Mouse (Mus musculus) testis, postnatal 14 days (tissue): ENCODE measurements around the gene Fam189a1.

Experiments used
- DNase-seq: peaks from one replicate; pipeline ENCODE4 v3.0.0; 2021; ENCODE audit warnings: low spot score

Fam189a1 gene

DNA sequence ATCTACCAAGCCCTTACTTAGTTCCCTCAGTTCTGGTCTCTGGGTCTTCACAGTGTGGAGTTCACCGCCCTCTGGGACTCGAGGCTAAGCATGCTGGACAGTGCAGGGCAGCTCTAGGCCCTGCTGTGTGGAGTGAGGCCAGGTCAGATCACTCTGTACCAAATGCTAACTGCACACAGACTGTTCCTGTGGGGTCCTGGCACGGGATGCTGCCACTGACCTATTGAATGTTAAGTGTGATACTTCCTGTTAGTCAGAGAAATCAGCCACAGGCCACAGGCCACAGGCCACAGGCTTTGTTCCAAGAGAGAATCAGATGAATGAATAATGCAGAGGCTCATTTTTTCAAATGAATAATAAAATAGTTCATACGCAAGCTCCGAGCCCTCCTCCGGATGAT, 112.1 kb downstream of the Fam189a1 start:
- DNase-seq = peak; percentile 65

DNA sequence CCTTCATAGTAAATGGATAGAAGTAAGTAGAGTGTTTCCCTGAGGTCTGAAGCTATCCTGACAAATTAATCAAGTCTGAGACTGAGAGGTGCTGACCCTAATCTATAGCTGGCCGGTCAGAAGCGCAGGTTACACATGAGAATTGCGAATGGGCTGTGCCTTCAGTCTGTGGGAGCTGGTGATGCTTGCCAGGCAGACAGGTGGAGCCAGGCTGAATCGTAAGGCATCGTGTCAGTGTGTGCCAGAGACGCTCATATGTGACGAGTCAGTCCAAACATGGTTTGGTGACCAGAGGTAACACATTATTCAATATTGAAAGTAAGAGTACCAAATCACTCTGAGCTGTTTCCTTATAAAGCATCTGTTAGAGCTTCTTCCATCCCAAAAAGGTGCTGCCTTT, 115.3 kb downstream of the Fam189a1 start:
- no peak for DNase-seq

DNA sequence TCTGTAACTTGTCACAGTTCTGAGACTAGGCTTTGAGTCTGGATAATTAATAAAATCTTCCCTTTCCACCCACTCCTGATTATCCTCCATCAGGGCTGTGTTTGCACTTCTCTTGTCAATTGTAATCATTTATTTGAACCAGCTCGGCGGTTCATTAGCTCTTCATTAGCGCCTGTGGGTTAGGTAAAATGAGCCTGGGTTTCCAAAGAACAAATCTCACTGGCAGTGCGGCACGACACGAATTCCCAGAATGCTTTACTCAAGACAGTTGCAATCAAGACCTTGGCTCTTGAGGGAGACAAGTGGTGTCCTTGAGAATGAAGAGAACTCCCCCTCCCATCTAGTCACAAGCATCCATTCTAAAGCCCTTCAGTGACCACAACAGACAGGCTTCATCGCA, 124.6 kb downstream of the Fam189a1 start:
- no peak for DNase-seq

DNA sequence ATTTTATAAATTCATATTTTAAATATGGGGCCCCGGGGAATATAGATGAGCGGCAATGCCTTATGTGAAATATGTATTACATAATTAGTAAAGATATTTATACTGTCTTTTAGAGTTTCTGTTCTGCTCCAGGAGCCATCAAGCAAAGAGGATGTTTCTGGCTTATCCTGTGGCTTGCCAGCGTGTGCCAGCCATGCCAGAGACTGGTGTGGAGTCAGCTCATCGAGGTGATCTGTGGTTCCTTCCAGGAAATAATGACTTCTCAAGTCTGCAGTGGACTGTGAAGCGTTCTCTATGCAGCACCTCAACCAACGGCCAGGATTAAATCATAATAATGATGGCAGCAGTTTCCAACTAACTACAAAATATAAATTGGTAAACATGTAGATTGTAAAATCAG, 125.2 kb downstream of the Fam189a1 start:
- DNase-seq = no peak

DNA sequence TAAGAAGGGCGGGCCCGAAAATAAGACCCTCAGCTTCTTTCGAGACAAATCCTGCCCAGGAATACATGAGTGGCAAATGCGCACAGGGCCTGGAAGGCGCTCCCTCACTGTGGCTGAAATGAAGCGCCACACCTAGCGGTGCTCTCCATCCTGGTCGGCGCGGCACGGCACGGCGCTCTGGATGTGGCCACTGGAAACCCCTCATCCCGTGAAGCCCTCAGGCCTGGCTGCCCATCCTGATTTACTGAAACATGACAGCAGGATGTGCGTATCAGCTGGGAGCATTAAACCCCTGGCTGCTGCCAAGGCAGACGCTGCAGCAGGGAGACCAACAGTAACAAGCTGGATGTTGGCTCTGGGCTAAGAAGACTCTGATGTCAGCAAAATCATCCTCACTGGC, 126.4 kb downstream of the Fam189a1 start:
- DNase-seq = no peak

DNA sequence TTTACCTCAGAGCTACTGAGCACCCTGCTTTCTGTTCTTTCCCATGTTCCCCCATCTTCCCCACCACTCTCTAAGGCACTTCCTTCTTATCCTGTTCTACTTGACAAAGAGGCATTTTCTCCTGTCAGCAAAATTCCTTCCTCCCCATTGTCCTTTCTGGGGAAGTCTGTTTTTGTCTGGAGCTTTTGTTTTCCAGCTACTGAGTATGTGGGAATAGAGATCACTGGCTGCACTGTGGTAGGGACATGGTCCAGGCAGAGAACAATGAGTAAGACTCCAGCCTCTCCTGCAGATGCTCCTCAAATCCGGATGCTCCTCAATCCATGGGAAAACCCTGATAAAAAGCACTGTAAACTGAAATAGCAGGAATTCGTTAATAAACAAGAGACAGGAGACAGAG, 135.1 kb downstream of the Fam189a1 start:
- DNase-seq = no peak

DNA sequence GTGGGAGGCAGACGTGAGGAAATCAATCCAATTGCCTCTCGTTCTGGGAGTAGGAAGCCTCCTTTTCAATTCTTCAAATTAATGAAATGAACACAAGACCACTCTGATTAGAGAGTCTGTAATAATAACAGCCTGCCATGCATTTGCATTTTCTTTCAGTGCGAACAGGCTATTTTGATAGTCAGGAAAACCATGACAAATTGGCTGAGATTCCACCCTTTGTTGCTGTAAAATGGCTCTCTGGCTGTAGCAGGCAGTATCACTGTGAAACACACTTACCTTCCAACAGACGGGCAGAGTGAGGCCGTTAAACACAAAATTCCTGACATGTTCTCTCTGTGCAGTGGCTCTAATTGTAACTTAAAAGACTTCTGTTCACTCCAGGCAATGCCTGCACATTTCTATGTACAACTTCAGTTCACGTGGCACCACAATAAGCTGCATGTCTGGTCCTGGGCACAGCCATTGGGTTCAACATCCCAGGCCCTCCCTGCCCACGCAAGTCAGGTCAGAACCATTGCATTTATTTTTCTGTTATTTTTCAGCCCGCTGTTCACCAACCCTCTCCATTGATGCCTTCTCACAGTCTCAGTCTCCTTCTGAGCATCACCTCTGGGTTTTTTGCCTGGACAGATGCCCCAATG, 138.2 kb downstream of the Fam189a1 start:
- DNase-seq = no peak

DNA sequence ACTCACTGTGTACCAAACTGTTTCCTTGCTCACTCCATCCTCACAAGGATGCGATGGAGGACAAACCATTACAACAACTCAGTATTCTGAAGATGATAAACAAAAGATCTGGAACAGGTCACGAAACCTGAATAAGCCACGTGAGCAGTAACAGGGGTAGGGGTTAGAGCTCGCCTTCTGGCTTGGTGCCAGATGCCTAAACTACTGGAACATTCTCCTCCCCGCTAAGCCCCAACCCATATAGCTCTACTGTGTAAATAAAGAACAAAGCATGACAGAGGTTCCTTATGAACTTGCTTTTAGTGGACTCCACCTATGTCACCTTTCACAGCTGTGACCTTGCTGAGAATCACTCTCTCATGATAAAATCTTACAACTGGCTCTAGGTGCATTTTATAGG, 139.0 kb downstream of the Fam189a1 start:
- no peak for DNase-seq

DNA sequence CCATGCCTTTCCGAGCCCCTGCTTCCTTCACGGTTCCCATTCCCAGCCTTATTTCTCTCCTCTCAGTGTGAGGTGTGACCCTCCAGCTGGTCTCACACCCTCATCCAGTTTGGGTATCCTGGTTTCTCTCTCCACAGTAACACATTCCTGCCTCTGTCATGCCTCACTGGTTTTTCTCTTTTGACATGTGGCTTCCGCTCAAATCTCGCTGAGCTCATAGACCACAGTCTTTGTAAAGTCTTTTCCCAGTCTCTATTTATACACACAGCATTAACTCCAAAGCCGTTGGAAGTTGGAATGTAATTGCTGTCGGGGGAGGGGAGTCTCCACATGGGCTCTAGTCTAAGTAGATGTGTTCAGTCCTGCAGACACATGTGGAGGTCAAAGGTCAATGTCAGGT, 145.2 kb downstream of the Fam189a1 start:
- DNase-seq = no peak

DNA sequence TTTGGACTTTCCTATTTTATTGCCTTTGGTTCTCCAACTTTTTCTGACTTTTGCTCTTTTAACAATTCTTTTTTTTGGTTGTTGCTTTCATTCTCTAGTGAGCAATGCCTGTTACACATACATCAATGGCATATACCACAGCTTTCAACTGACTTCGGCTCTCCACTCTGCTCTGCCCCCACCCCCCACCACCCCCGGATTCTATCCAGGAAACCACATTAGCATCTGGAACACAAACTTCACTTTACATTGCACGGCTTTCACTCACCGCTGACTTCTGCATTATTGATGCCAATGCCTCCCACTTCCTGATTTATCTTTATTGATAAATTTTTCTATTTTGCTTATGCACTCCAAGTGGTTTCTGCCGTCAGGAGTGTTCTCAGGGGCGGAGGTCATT, 146.1 kb downstream of the Fam189a1 start:
- no peak for DNase-seq

DNA sequence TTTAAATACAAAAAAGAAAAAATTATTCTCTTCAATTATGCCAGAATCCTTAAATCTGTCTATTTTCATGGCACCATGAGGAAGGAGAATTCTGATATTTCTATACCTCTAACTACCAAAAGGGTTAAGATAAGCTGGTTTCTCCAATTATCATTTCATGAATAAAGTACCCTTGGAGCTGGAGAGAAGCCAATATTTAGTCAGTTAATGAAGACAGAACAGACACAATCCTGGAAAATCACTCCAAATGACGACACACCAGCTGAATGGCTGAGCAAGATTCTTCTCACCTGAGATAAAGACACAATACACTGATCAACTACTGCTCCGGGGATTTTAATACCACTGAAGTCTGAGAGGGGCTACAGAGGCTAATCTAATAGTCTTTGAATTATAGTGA, 150.6 kb downstream of the Fam189a1 start:
- DNase-seq = no peak

DNA sequence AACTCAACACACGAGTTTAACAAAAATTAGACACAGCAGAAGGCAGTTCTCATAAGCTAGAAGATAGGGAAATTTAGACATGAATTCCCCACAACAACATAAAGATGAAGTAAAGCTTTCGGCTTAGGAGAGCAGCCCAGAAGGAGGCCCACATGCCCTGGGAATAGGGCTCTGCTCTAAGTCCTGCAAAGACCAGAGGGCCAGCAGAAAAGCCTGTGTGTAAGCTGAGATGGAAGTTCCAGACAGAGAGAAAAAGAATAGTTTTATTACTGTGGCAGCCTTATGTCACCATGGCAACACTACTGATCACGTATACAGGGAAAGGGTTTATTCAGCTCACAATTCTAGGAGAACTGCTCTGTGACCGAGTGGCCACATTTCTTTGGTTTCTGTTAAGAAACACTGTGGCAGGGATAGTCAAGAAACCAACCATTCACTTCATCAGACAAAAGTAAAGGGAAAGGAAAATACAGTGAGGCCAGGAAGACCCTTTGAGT, 156.6 kb downstream of the Fam189a1 start:
- DNase-seq = no peak

DNA sequence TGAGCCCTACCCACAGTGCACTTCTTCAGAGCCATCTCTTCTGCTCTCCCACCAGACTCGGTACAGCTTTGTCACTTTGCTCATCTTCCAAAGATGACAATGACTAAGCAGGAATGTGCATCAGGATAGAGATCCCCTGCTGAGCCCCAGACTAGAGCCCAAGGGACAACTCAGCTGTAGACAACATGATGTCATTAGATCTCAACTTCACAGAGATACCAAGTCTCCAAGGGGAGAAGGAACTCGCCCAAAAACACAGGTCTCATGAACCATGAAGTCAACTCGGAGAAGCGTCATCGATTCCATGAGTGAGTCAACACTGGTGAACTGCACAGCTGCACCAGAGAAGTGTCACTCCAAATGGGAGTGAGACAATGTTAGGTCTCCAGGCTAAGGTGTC, 158.6 kb downstream of the Fam189a1 start:
- no peak for DNase-seq

DNA sequence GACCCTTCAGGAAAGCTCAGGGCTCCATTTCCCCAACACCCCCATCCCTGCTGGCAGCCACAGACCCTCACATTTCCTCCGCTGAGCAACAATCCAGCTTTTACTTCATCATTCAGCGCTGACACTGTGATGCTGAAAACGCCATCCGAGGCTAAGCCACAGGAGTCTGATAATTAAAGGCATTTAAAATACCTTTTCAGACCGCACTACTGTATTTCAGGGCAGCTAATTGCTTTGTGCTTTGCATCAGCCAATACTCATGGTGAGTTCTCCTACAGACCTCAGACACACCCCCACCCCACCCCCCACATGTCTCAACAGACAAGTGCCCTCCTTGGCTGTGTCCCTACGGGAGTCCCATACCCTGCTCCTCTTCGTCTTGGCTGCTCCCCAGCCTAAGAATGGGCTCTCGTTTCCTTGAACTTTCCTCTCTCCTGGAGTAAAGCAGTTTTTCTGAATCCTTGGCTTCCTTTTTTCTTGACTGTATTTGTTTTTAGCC, 160.4 kb downstream of the Fam189a1 start:
- DNase-seq = no peak

DNA sequence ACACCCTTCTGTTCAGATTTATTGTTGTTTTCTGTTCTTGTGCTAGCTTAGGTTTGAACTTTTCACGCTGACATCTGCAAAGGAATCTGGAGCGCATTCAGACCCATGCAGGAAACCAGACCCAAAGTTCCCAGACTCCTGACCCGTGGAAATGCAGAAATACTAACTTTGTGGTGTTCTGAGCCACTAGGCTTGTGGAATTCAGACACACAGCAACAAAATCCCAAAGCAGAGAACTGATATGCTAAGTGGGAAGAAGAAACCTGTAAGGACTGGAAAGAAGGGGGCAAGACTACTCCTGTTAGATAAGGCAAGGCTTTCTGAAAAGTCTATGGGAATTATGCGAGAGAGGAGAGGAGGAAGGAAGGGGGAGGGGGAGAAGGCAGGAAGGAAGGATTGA, 167.0 kb downstream of the Fam189a1 start:
- DNase-seq = no peak

DNA sequence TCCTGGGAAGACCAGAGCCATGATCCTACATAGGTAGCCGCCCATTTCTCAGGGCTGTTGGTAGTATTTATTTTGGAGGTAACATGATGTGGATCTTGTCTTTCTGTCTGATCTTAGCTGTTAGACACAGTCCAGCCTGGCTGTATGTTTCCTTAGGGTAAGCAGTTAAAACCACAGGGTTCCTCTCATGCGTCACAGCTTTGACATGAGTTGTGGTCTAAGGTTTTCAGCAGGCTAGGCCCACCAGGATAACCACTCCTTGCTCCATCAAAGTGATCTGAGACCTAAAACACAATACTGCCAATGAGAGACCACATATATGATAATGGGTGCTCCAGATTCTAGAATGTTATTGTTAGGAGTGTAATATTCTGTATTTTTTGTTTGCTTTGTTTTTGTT, 168.4 kb downstream of the Fam189a1 start:
- DNase-seq = no peak

DNA sequence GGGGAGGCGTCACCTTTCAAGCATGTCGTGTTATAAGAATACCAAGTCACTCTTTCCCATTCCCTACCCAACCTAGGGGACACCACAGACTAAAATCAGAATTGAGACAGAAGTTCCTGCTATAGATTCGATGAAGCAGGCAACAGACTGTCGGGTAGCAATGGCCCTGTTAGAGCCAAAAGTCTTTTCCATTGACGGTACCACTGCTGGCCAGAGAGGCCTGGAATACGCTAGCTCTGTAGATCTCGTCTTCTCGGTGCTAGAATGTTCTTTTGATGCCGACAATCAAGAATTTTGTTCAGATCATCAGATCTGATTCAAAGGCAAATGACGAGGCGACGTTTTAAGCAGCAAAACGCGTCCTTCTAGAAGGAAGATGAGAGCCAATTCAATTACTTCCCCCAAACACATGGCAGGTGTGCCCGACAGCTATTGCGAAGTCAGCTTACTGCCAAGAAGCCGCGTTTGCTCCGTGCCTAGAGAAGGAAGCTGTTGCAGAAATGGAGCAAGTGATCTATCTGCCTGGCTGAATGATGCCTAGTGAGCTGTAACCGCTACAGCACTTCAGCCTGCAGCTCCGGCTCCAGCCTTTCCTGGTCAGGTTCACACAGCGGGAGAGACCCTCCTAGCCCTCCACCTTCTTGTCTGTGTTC, 171.8 kb downstream of the Fam189a1 start:
- DNase-seq = no peak

DNA sequence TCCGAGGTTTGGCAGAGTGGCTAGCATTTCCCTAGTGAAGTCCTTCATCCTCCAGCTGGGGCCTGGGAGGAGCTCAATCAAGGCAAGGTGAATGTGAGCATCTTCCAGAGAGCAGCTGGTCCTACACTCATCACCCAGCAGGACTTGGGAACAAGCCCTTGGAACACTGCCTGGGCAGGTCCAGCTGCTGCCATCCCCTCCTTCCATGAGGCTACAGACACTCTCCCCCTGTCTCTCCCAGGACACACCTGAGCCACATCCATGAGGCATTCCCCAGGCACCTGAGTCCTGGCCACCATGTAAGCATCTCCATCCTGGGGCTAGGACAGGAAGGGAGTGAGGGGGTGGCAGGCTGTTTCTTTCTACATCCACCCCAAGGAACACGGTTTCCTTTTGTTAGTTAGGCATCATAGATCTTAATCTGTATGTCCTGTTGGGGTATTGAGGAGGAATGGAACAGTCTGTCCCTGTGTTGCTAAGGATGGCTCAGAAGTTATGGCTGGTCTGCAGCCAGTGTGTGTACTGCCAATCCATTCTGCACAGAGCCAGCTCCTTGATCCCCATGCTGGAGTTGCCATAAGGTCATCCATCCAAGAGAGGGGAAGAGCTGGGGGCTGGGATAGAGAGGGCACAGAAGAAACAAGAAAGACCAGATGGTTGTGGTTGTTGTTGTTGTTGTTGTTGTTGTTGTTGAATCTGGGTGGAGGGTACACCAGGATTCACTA, 174.7 kb downstream of the Fam189a1 start:
- no peak for DNase-seq

DNA sequence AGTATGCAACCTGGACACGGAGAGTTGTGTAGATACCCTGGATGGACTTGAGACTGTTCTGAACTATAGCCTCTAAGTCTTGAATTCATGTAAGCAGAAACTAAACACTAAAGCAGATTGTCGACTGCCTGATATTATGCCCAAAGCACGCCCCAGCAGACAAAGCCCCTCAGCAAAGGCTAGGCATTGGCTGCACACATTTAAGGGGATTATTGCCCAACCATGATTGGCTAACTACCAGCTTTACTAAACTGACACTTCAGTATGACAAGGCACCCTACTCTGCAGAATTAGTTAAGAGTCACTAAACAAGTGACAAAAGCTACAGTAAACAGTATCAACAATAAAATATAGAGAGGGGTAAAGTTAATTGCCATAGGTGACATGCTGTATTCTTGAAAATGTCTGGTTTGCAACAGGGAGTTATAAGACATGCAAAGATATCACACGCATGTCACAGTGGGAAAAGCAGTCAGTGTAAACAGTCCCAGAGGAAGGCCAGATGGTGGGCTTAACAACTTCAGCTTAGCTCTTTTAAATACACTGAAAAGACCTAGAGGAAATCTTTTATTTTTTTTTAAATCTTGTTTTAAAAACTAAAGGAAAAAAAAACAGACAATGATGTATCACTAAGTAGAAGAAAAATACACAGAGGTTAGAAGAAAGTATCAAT, 182.6 kb downstream of the Fam189a1 start:
- no peak for DNase-seq

DNA sequence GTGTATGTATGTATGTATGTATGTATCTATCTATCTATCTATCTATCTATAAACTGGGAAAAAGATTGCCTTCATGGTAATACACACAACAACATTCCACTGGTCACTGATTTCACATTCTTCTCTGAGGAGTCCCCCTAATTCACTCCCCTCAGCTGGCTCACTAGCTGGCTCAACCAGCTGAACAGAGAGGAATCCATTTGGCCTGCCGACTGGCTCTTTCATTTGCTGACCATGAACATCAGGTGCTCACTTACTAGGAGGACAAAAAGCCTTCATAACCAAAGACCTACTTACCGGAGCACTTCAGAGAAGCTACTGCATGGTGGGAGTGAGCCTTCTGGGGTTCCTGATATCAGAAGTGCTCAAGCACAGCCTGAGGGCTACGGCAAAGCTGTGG, 194.2 kb downstream of the Fam189a1 start:
- DNase-seq = no peak

DNA sequence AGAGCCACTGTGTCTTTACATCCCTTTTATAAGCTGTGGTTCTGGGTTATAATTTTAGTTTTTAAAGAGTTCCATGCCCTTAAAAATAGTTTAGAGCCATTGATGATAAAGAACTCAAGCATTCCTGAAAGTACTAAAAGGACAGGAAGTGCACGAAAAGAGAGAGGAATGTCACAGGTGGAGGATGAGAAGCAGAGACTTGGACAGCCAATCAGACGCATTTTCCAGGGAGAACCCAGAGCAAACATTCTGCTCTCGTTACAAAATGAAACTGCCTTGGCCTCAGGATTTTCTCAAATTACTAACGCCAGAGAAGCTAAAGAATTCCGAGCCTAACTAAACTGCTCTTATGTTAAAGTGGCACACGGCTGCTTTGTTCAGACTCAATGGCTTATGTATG, 197.3 kb downstream of the Fam189a1 start:
- no peak for DNase-seq

DNA sequence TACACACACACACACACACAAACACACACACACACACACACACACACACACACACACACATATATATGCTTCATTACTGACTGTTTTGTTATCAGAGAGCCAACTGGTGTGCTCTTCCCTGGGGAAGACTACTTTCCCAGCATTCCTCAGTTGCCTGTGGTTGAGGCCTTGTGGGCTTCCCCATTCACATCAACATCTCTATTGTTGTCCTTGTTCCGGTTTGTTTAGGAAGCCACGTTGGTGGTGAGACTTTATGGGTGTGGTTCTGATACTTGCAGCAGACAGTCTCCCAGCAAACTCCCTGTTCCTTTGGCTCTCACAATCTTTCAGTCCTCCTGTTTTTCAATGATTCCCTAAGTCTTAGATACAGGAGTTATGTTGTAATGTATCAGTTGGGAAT, 204.2 kb downstream of the Fam189a1 start:
- no peak for DNase-seq

DNA sequence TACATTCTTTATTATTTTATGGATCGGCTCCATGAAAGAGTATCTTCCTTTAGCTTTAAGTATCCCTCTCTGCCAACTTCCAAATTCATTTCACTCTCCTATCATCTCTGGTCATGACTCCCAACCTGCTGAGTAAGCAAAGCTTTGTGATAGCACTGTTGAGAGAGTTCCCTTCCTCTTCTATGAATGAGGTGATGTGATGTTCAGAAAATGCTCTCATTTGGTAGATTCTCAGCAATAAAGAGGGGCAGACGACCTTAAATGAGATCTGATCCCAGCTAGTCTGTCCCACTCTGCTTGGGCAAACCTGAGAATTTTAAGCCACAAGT, 205.6 kb downstream of the Fam189a1 start:
- DNase-seq = no peak
